Mouse (Mus musculus) testis, postnatal 10 days (tissue): Measurements from ENCODE around the gene Lysmd3.
"Not testable (repeated sequence)": the region's sequence is repeated elsewhere in the genome, so short reads cannot be mapped to it uniquely, and the experiment has no call there.

Experiments used
- DNase-seq: peaks from one replicate; pipeline ENCODE4 v3.0.0; 2021; ENCODE audit warnings: low spot score

Lysmd3 gene

GRCm38 (mm10) chr13:81657351-81658052, at the start of gene Lysmd3:
Gene Lysmd3 (plus strand): TSS chr13:81657663.
- peak; percentile 94 for DNase-seq

GRCm38 (mm10) chr13:81610349-81610748, 47.1 kb upstream of the Lysmd3 start:
- DNase-seq: no peak

- DNase-seq: not testable (repeated sequence)
Measured at GRCm38 (mm10) chr13:81627861-81628260, 29.6 kb upstream of the Lysmd3 start.

GRCm38 (mm10) chr13:81628631-81629190, 28.8 kb upstream of the Lysmd3 start:
- DNase-seq: no peak

GRCm38 (mm10) chr13:81629395-81629794, 28.1 kb upstream of the Lysmd3 start:
- no peak for DNase-seq

GRCm38 (mm10) chr13:81630566-81630965, 26.9 kb upstream of the Lysmd3 start:
- DNase-seq: no peak

- peak; percentile 81 for DNase-seq
Measured at GRCm38 (mm10) chr13:81632720-81633415, 24.6 kb upstream of the Lysmd3 start, which contains the start of gene Adgrv1. Gene Adgrv1 (minus strand): TSS chr13:81633154.

GRCm38 (mm10) chr13:81639624-81640023, 17.8 kb upstream of the Lysmd3 start:
- no peak for DNase-seq

- DNase-seq: no peak
Measured at GRCm38 (mm10) chr13:81640881-81641280, 16.6 kb upstream of the Lysmd3 start.

- peak; percentile 70 for DNase-seq
Measured at GRCm38 (mm10) chr13:81641289-81642045, 16.0 kb upstream of the Lysmd3 start.

- no peak for DNase-seq
Measured at GRCm38 (mm10) chr13:81642491-81643149, 14.8 kb upstream of the Lysmd3 start.

- DNase-seq: no peak
Measured at GRCm38 (mm10) chr13:81644047-81644565, 13.4 kb upstream of the Lysmd3 start.

GRCm38 (mm10) chr13:81646348-81646747, 11.1 kb upstream of the Lysmd3 start:
- DNase-seq: no peak

GRCm38 (mm10) chr13:81650382-81650781, 7.1 kb upstream of the Lysmd3 start:
- DNase-seq: not testable (repeated sequence)

GRCm38 (mm10) chr13:81656091-81656850, 1.2 kb upstream of the Lysmd3 start:
- DNase-seq: peak; percentile 54

- DNase-seq: no peak
Measured at GRCm38 (mm10) chr13:81657008-81657350, 484 bp upstream of the Lysmd3 start.

- DNase-seq: no peak
Measured at GRCm38 (mm10) chr13:81658053-81658752, 740 bp downstream of the Lysmd3 start.

- DNase-seq: no peak
Measured at GRCm38 (mm10) chr13:81663566-81664330, 6.3 kb downstream of the Lysmd3 start.

GRCm38 (mm10) chr13:81664331-81664698, 6.9 kb downstream of the Lysmd3 start:
- no peak for DNase-seq

- DNase-seq: no peak
Measured at GRCm38 (mm10) chr13:81667713-81668112, 10.2 kb downstream of the Lysmd3 start.
